Mouse (Mus musculus) ES-Bruce4 (cell line): ENCODE data around the gene Slc30a7. TPM values are rescaled to one million over a fixed set of nuclear protein-coding genes. Genes with fewer than 3 reads are reported as not detected.

Experiments used
- H3K27ac ChIP-seq: 2 replicates; pipeline ENCODE4 v1.5.1; 2012; ENCODE audit warnings: low read length, inconsistent platforms; ENCODE audit not compliant: insufficient read depth
- H3K27me3 ChIP-seq: 2 replicates; pipeline ENCODE4 v1.6.1; 2012; ENCODE audit warnings: mild to moderate bottlenecking, low read length, inconsistent platforms; ENCODE audit not compliant: control insufficient read depth, poor library complexity, insufficient read depth, severe bottlenecking
- H3K36me3 ChIP-seq: 2 replicates; pipeline ENCODE4 v1.6.1; 2012; ENCODE audit warnings: inconsistent platforms, mild to moderate bottlenecking, low read length, moderate library complexity; ENCODE audit not compliant: control insufficient read depth, poor library complexity, insufficient read depth, severe bottlenecking
- H3K4me1 ChIP-seq: one replicate; pipeline ENCODE4 v1.8.1; 2011; ENCODE audit warnings: low read length; ENCODE audit not compliant: control insufficient read depth, insufficient read depth
- H3K4me3 ChIP-seq: 2 replicates; pipeline ENCODE4 v1.5.1; 2011; ENCODE audit warnings: low read depth, mild to moderate bottlenecking, low read length
- H3K9ac ChIP-seq: 2 replicates; pipeline ENCODE4 v1.6.1; 2012; ENCODE audit warnings: low read depth, mild to moderate bottlenecking, inconsistent platforms; ENCODE audit not compliant: poor library complexity, severe bottlenecking
- H3K9me3 ChIP-seq: replicated peaks from 2 replicates; pipeline ENCODE4 v1.6.1; 2012; ENCODE audit warnings: mild to moderate bottlenecking, low read length, inconsistent platforms; ENCODE audit not compliant: control insufficient read depth, poor library complexity, insufficient read depth, severe bottlenecking
- CTCF ChIP-seq: IDR thresholded peaks from one replicate; pipeline ENCODE4 v1.8.1; 2011; ENCODE audit warnings: low read depth, low read length
- EP300 ChIP-seq: IDR thresholded peaks from 2 replicates; pipeline ENCODE4 v1.6.1; 2011; ENCODE audit warnings: low read depth, low read length; ENCODE audit not compliant: insufficient read depth
- POLR2A ChIP-seq: IDR thresholded peaks from one replicate; pipeline ENCODE4 v1.8.1; 2011; ENCODE audit warnings: low read length; ENCODE audit not compliant: insufficient read depth
- polyA plus RNA-seq: library from polyadenylated mRNA; stranded (reverse); fragments of >200 nt; gene quantifications from 2 replicates; pipeline ENCODE4 v1.2.4, GENCODE M21; 2011; ENCODE audit warnings: low read depth; ENCODE audit not compliant: missing spikeins, insufficient read depth, insufficient read length

Slc30a7 gene
- polyA plus RNA-seq, 1 experiment, result 27.7 TPM

- no peaks in the 10 kb centered on the region for H3K9me3 ChIP-seq
- TF ChIP-seq POLR2A, result no peak
- no peak for TF ChIP-seq CTCF
- TF ChIP-seq EP300, result no peak
- H3K27me3 ChIP-seq, result no peaks in the 10 kb centered on the region
- no peak overlapping the region for H3K27ac ChIP-seq
- no peaks in the 10 kb centered on the region for H3K4me1 ChIP-seq
- no peak overlapping the region for H3K4me3 ChIP-seq
- H3K9ac ChIP-seq, result no peak overlapping the region
- peaks cover 3% of the 10 kb centered on the region for H3K36me3 ChIP-seq
These were observed 22.6 kb downstream of the Slc30a7 start for GRCm38 (mm10) chr3:115984653-115985052.

- no peak overlapping the region for H3K9ac ChIP-seq
- H3K4me3 ChIP-seq, result no peak overlapping the region
- no peak for TF ChIP-seq POLR2A
- TF ChIP-seq CTCF, result no peak
- no peak for TF ChIP-seq EP300
- H3K4me1 ChIP-seq, result no peaks in the 10 kb centered on the region
- no peaks in the 10 kb centered on the region for H3K27me3 ChIP-seq
- H3K27ac ChIP-seq, result no peak overlapping the region
- H3K9me3 ChIP-seq, result no peaks in the 10 kb centered on the region
- peaks cover 3% of the 10 kb centered on the region for H3K36me3 ChIP-seq
These were observed 24.0 kb downstream of the Slc30a7 start for GRCm38 (mm10) chr3:115983217-115983616.

GRCm38 (mm10) chr3:115979000-115979399 lies 28.2 kb downstream of the Slc30a7 start:
- no peaks in the 10 kb centered on the region for H3K4me1 ChIP-seq
- no peak overlapping the region for H3K27ac ChIP-seq
- H3K9me3 ChIP-seq, result no peaks in the 10 kb centered on the region
- H3K4me3 ChIP-seq, result no peak overlapping the region
- H3K36me3 ChIP-seq, result peaks cover 11% of the 10 kb centered on the region
- no peak overlapping the region for H3K9ac ChIP-seq
- TF ChIP-seq EP300 (no peak), POLR2A (no peak)
- H3K27me3 ChIP-seq, result no peaks in the 10 kb centered on the region

GRCm38 (mm10) chr3:115974995-115975394 lies 32.2 kb downstream of the Slc30a7 start:
- no peak overlapping the region for H3K27ac ChIP-seq
- no peaks in the 10 kb centered on the region for H3K4me1 ChIP-seq
- no peaks in the 10 kb centered on the region for H3K9me3 ChIP-seq
- peaks cover 8% of the 10 kb centered on the region; the same call in 1 of the 2 replicates for H3K36me3 ChIP-seq
- H3K4me3 ChIP-seq, result no peak overlapping the region
- H3K9ac ChIP-seq, result no peak overlapping the region
- TF ChIP-seq CTCF (no peak), EP300 (no peak), POLR2A (no peak)
- H3K27me3 ChIP-seq, result no peaks in the 10 kb centered on the region

- Histone ChIP-seq H3K4me1 (no peaks in the 10 kb centered on the region), H3K27me3 (no peaks in the 10 kb centered on the region), H3K36me3 (peaks cover 8% of the 10 kb centered on the region; the same call in 1 of the 2 replicates), H3K4me3 (no peak overlapping the region), H3K9me3 (no peaks in the 10 kb centered on the region), H3K9ac (no peak overlapping the region), H3K27ac (no peak overlapping the region)
- TF ChIP-seq EP300 (no peak), CTCF (no peak), POLR2A (no peak)
These were observed 33.0 kb downstream of the Slc30a7 start for GRCm38 (mm10) chr3:115974228-115974627.

- no peak for TF ChIP-seq EP300
- no peak for TF ChIP-seq POLR2A
- TF ChIP-seq CTCF, result no peak
- no peaks in the 10 kb centered on the region for H3K4me1 ChIP-seq
- no peaks in the 10 kb centered on the region for H3K9me3 ChIP-seq
- no peak overlapping the region for H3K4me3 ChIP-seq
- peaks cover 6% of the 10 kb centered on the region; the same call in 1 of the 2 replicates for H3K36me3 ChIP-seq
- H3K27me3 ChIP-seq, result no peaks in the 10 kb centered on the region
- H3K27ac ChIP-seq, result no peak overlapping the region
- no peak overlapping the region for H3K9ac ChIP-seq
These were observed 35.1 kb downstream of the Slc30a7 start for GRCm38 (mm10) chr3:115971891-115972646.
